Mouse (Mus musculus): Measurements from ENCODE around the gene Cela2a.

Cela2a gene

GRCm38 (mm10) chr4:141860246-141860841 lies 34.4 kb upstream of the Cela2a start:
- ATAC-seq (ENCODE audit: insufficient number of reproducible peaks, low FRiP score, low TSS enrichment): no peak

DNA sequence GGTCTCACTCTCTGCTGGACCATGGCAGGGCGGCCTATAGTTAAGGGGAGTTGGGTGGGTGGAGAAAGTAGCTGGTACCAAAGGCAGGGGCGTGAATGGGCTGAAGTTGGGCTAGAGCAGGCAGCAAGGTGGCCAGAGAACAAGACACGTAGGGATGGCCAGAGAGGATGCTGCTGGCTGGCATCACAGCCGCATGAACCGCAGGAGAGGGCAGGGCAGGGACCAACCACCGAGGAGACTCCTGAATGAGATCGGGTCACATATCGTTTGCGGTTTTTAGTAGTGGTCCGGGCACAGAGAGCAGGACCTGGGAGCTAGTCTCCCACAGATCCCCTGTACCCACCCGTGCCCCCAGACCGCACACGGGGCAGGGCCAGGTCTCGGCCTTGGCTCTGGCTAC lies 33.4 kb upstream of the Cela2a start:
- no peak for ATAC-seq (ENCODE audit: insufficient number of reproducible peaks, low FRiP score, low TSS enrichment)

- ATAC-seq (ENCODE audit: insufficient number of reproducible peaks, low FRiP score, low TSS enrichment): no peak
These were observed 32.5 kb upstream of the Cela2a start for GRCm38 (mm10) chr4:141858501-141858900.

DNA sequence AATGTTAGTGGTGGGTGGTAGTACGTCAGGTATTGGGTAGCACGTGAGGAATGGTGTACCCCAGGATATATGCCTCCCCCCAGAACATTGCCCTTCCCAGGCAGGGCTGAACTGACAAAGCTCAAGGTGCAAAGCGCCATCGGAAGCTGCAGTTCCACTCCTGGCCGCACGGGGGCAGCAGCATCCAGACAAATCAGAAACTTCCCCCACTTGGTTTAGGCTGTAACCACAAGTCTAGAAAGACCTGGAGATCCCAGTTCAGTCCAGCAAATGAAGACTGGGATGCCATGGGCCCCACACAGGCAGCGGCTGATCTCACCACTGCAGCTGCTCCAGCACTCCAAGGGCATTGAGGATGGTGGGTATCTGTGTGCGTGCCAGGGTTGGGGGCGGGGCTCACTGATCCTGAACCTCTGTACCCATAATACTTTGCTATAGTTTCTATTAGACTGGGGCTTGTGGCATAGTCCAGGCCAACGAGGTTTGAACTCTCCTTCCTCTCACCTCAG lies 31.5 kb upstream of the Cela2a start:
- peak; percentile 77 for ATAC-seq (ENCODE audit: insufficient number of reproducible peaks, low FRiP score, low TSS enrichment)

DNA sequence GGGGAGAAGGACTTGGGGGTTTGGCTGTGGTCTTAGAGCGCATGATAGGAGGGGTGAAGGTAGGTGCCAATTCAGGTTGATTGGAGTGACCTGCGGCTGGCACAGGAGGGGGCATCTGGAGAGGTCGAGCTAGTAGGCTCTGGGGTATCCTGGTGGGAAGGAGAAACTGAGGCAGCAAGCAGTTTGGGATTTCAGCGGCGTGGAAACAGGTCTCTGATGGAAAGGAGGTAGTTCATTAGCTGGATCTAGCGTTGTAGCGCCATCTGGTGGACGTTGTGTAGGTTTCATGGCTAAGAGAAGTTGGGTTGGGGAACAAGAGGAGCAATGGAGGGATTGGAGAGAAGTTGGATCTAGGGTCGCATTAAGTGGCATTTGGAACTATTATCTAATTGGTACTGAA lies 27.5 kb upstream of the Cela2a start:
- no peak for ATAC-seq (ENCODE audit: insufficient number of reproducible peaks, low FRiP score, low TSS enrichment)

DNA sequence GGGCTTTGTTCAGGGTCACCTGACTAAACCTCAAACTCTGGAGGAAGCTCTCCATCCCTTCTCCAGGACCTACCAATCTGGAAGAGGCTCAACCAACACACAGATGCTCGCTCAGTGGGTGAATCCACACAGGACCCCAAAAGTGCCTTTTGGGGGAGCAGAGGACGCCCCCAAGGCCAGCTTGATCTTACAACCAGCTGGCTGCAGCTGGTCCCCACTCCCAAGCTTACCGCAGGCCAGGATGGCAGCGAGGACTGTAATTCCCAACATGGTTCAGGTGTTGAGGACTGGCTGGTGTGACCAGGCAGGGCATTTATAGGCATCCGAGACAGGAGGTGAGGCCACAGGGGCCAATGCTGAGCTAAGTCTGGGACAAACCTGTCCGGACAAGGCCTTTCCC lies 20.0 kb upstream of the Cela2a start, which contains the start of gene Ctrc:
TSS of gene Ctrc (minus strand) at position 361 of the 400 bp plus-strand sequence.
- no peak for ATAC-seq (ENCODE audit: insufficient number of reproducible peaks, low FRiP score, low TSS enrichment)

DNA sequence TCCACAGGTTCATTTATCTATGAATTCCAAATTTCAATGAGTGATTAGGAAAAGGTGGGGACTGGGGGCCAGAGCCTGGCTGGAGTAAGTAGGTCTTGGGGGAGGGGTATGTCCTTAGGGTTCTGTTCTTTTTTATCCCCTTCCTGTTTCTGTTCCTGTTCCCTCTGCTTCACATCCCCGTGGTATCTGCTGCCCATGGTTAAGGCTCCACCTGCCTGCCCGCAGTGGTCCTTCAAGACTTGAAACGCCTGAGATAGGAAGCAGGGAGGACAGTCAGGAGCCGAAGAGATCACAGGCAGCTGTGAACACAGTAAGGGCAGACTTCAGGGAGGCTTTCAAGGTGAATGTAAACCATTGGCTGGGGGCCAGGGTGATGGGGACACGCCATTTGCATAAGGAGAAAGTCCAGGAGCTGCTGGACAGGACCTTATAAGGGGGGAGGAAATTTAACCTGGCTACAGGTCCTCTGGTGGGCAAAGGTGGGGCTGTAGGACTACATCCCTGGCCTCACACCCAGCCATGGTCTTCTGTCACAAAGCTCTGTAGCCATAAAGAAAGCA lies 8.7 kb upstream of the Cela2a start:
- ATAC-seq (ENCODE audit: insufficient number of reproducible peaks, low FRiP score, low TSS enrichment): no peak

DNA sequence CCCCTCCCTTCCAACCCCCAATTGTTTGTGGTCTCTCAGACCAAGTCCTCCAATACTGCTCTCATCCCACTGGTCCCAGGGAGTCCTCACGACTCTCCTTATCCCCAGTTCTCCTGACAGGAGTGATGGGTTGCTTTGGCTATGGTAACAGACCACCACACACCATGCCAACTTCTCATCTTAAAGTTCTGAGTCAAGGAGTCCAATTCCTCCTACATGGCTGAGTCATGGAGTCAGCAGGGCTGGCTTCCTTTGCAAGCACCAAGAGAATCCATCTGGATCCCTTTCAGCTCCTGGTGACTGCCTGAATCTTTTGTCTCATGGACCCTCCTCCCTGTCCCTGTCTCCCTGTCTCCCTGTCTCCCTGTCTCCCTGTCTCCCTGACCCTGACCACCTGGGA lies 8.0 kb upstream of the Cela2a start:
- no peak for ATAC-seq (ENCODE audit: insufficient number of reproducible peaks, low FRiP score, low TSS enrichment)

DNA sequence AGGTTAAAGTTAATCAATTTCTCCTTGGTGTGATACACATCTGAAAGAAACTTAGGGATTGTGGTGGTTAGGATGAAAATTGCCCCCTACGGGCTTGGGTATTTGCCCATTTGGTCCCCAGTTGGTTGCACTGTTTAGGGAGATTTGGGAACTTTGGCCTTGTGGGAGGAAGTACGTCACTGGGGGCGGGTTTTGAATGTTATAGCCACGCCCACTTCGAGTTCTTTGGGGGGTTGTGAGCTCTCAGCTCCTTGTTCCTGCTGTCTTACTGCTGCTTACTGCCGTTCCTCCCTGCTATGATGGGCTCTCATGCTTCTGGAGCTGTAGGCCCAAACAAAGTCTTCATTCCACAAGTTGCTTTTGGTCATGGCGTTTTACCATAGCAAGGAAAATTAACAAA lies 5.4 kb upstream of the Cela2a start:
- no peak for ATAC-seq (ENCODE audit: insufficient number of reproducible peaks, low FRiP score, low TSS enrichment)

DNA sequence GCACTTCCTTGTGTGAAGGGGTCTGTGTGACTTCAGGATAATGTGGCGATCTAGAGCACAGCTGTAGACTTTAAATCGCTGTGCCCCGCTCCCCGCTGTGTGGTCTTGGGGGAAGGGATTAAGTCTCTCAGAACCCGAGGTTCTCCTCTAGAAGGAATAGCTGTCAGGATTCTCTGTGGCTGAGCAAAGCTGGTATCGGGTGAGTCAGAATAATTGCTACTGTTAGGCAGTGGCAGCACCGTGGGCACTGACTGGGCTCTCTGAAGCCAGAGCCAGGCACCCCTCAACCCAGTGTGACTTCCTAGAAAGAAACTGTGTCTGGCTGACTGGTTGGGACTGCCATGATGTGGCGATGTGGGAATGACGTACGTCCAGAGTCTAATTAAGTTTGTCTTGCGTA lies 4.4 kb upstream of the Cela2a start:
- ATAC-seq (ENCODE audit: insufficient number of reproducible peaks, low FRiP score, low TSS enrichment): no peak

- no peak for ATAC-seq (ENCODE audit: insufficient number of reproducible peaks, low FRiP score, low TSS enrichment)
These were observed 2.2 kb upstream of the Cela2a start for GRCm38 (mm10) chr4:141828177-141828576.

GRCm38 (mm10) chr4:141827401-141827800 lies 1.4 kb upstream of the Cela2a start:
- ATAC-seq (ENCODE audit: insufficient number of reproducible peaks, low FRiP score, low TSS enrichment): no peak

GRCm38 (mm10) chr4:141822979-141823378 lies 3.0 kb downstream of the Cela2a start:
- no peak for ATAC-seq (ENCODE audit: insufficient number of reproducible peaks, low FRiP score, low TSS enrichment)

GRCm38 (mm10) chr4:141822089-141822488 lies 3.9 kb downstream of the Cela2a start:
- ATAC-seq (ENCODE audit: insufficient number of reproducible peaks, low FRiP score, low TSS enrichment): no peak

GRCm38 (mm10) chr4:141821178-141821577 lies 4.8 kb downstream of the Cela2a start:
- no peak for ATAC-seq (ENCODE audit: insufficient number of reproducible peaks, low FRiP score, low TSS enrichment)

DNA sequence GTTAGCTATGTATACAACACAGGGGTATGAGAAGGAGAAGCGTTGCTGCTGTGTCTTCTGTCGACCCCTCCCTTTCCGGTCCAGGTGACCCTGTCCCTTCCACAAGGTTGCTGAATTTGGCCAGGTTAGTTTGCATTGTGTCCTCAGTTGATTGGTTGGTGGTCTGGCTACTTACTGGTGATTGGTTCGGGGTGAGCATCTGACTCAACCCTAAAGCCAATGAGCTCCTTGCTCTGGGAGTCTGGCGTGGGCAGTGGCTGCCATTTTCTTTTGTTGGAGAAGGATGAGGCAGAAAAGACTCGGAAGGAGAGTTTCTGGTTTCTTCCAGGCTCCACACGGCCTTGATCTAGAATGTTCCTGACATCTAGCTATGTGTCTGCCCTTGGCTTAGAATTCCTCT lies 6.6 kb downstream of the Cela2a start:
- no peak for ATAC-seq (ENCODE audit: insufficient number of reproducible peaks, low FRiP score, low TSS enrichment)

- ATAC-seq (ENCODE audit: insufficient number of reproducible peaks, low FRiP score, low TSS enrichment): no peak
These were observed 7.1 kb downstream of the Cela2a start for GRCm38 (mm10) chr4:141818861-141819260.

DNA sequence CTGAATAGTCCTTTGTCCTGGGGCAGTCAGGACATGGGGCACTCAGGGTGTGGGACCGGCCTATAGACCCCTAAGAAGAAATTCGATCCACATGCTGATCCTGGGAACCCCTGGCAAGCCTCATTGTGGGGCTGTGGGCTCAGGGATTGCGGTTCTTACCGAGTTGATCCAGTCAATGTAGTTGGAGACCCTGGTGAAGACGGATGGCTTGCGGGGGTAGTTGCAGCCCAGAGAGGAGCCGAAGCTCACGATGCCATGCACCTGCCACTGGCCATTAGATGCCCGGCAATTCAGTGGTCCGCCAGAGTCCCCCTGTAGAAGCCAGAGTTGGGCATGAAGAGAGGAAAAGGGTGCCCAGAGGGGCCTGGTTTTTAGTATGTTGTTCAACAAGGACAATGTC lies 8.3 kb downstream of the Cela2a start:
- no peak for ATAC-seq (ENCODE audit: insufficient number of reproducible peaks, low FRiP score, low TSS enrichment)

- no peak for ATAC-seq (ENCODE audit: insufficient number of reproducible peaks, low FRiP score, low TSS enrichment)
These were observed 8.9 kb downstream of the Cela2a start for GRCm38 (mm10) chr4:141816776-141817655.

- no peak for ATAC-seq (ENCODE audit: insufficient number of reproducible peaks, low FRiP score, low TSS enrichment)
These were observed 9.7 kb downstream of the Cela2a start for GRCm38 (mm10) chr4:141816267-141816666.

GRCm38 (mm10) chr4:141811375-141811774 lies 14.6 kb downstream of the Cela2a start:
- no peak for ATAC-seq (ENCODE audit: insufficient number of reproducible peaks, low FRiP score, low TSS enrichment)
